Mouse (Mus musculus): Measurements from ENCODE around the gene Orai3. TPM values are rescaled to one million over a fixed set of nuclear protein-coding genes. Genes with fewer than 3 reads are reported as not detected.

The Orai3 gene
- polyA plus RNA-seq, 2 experiments: 3.9 to 6.9 TPM

GRCm38 (mm10) chr7:127808821-127809220 lies 39.2 kb downstream of the Orai3 start:
- DNase-seq (ENCODE audit: low read depth in 3 of 3, low spot score in 3 of 3) (no peak), ATAC-seq (ENCODE audit: insufficient read depth) (no peak)
- H3K27me3 ChIP-seq (ENCODE audit: control insufficient read depth, insufficient read depth, low read length): no peaks in the 10 kb centered on the region
- H3K4me2 ChIP-seq (ENCODE audit: low read depth): no peak overlapping the region
- 32% methylated on average over 5 of the region's 5 CpGs for WGBS (ENCODE audit: insufficient replicate concordance)
- no peaks in the 10 kb centered on the region for H3K9me3 ChIP-seq (ENCODE audit: control insufficient read depth, low read length)
- no peak overlapping the region for H3K9ac ChIP-seq (replicated peaks)
- H3K4me3 ChIP-seq (ENCODE audit: insufficient read depth in 1 of 2, low read depth in 2 of 2, low read length in 2 of 2): no peak overlapping the region
- TF ChIP-seq EP300 (IDR thresholded peaks at IDR 0.05; ENCODE audit: low read depth): no peak
- no peak for TF ChIP-seq CTCF (IDR thresholded peaks at IDR 0.05; ENCODE audit: low read depth)
- H3K36me3 ChIP-seq (replicated peaks; ENCODE audit: control insufficient read depth, insufficient read depth, low read depth): no peaks in the 10 kb centered on the region
- H3K27ac ChIP-seq: no peak overlapping the region; the same call in 1 of the 2 replicates
- H3K4me1 ChIP-seq (replicated peaks; ENCODE audit: control insufficient read depth in 2 of 2, insufficient read depth in 2 of 2, low read length in 1 of 2): peaks cover 29 to 44% of the 10 kb centered on the region in 2 experiments

- H3K27ac ChIP-seq: no peak overlapping the region
- no peaks in the 10 kb centered on the region for H3K27me3 ChIP-seq (ENCODE audit: control insufficient read depth, insufficient read depth, low read length)
- TF ChIP-seq CTCF (IDR thresholded peaks at IDR 0.05; ENCODE audit: low read depth) (no peak), EP300 (IDR thresholded peaks at IDR 0.05; ENCODE audit: low read depth) (no peak)
- no peak overlapping the region for H3K9ac ChIP-seq (replicated peaks)
- H3K4me1 ChIP-seq (replicated peaks; ENCODE audit: control insufficient read depth in 2 of 2, insufficient read depth in 2 of 2, low read length in 1 of 2): peaks cover 22 to 40% of the 10 kb centered on the region in 2 experiments
- DNase-seq (ENCODE audit: low read depth in 3 of 3, low spot score in 3 of 3): no peak
- ATAC-seq (ENCODE audit: insufficient read depth): no peak
- H3K9me3 ChIP-seq (ENCODE audit: control insufficient read depth, low read length): no peaks in the 10 kb centered on the region
- no peak overlapping the region for H3K4me3 ChIP-seq (ENCODE audit: insufficient read depth in 1 of 2, low read depth in 2 of 2, low read length in 2 of 2)
- H3K4me2 ChIP-seq (ENCODE audit: low read depth): no peak overlapping the region
- H3K36me3 ChIP-seq (replicated peaks; ENCODE audit: control insufficient read depth, insufficient read depth, low read depth): no peaks in the 10 kb centered on the region
- WGBS (ENCODE audit: insufficient replicate concordance): 85% methylated on average over 1 of the region's 1 CpGs
These were observed 40.2 kb downstream of the Orai3 start for GRCm38 (mm10) chr7:127809846-127810245.

GRCm38 (mm10) chr7:127810650-127811049 lies 41.0 kb downstream of the Orai3 start:
- Histone ChIP-seq H3K4me1 (replicated peaks; ENCODE audit: control insufficient read depth in 2 of 2, insufficient read depth in 2 of 2, low read length in 1 of 2) (peaks cover 14 to 37% of the 10 kb centered on the region in 2 experiments), H3K27ac (no peak overlapping the region)

GRCm38 (mm10) chr7:127811240-127811639 lies 41.6 kb downstream of the Orai3 start:
- DNase-seq (ENCODE audit: low read depth in 3 of 3, low spot score in 3 of 3) (no peak), ATAC-seq (ENCODE audit: insufficient read depth) (no peak)
- 65% methylated on average over 4 of the region's 4 CpGs for WGBS (ENCODE audit: insufficient replicate concordance)
- H3K27ac ChIP-seq: no peak overlapping the region
- H3K9ac ChIP-seq (replicated peaks): no peak overlapping the region
- TF ChIP-seq CTCF (IDR thresholded peaks at IDR 0.05; ENCODE audit: low read depth): no peak
- TF ChIP-seq EP300 (IDR thresholded peaks at IDR 0.05; ENCODE audit: low read depth): no peak
- H3K27me3 ChIP-seq (ENCODE audit: control insufficient read depth, insufficient read depth, low read length): no peaks in the 10 kb centered on the region
- peaks cover 12 to 34% of the 10 kb centered on the region in 2 experiments for H3K4me1 ChIP-seq (replicated peaks; ENCODE audit: control insufficient read depth in 2 of 2, insufficient read depth in 2 of 2, low read length in 1 of 2)
- H3K4me3 ChIP-seq (ENCODE audit: insufficient read depth in 1 of 2, low read depth in 2 of 2, low read length in 2 of 2): no peak overlapping the region
- H3K4me2 ChIP-seq (ENCODE audit: low read depth): no peak overlapping the region
- no peaks in the 10 kb centered on the region for H3K36me3 ChIP-seq (replicated peaks; ENCODE audit: control insufficient read depth, insufficient read depth, low read depth)
- no peaks in the 10 kb centered on the region for H3K9me3 ChIP-seq (ENCODE audit: control insufficient read depth, low read length)

More at GRCm38 (mm10) chr7:127810650-127811049, 41.0 kb downstream of the Orai3 start:
- Histone ChIP-seq H3K9me3 (ENCODE audit: control insufficient read depth, low read length) (no peaks in the 10 kb centered on the region), H3K27me3 (ENCODE audit: control insufficient read depth, insufficient read depth, low read length) (no peaks in the 10 kb centered on the region), H3K36me3 (replicated peaks; ENCODE audit: control insufficient read depth, insufficient read depth, low read depth) (no peaks in the 10 kb centered on the region), H3K9ac (replicated peaks) (no peak overlapping the region), H3K4me3 (ENCODE audit: insufficient read depth in 1 of 2, low read depth in 2 of 2, low read length in 2 of 2) (no peak overlapping the region), H3K4me2 (ENCODE audit: low read depth) (no peak overlapping the region)
- WGBS (ENCODE audit: insufficient replicate concordance): 83% methylated on average over 10 of the region's 10 CpGs
- DNase-seq (ENCODE audit: low read depth in 3 of 3, low spot score in 3 of 3): no peak
- ATAC-seq (ENCODE audit: insufficient read depth): no peak
- TF ChIP-seq CTCF (IDR thresholded peaks at IDR 0.05; ENCODE audit: low read depth): no peak
- no peak for TF ChIP-seq EP300 (IDR thresholded peaks at IDR 0.05; ENCODE audit: low read depth)

GRCm38 (mm10) chr7:127812292-127812691 lies 42.7 kb downstream of the Orai3 start:
- TF ChIP-seq CTCF (IDR thresholded peaks at IDR 0.05; ENCODE audit: low read depth) (no peak), EP300 (IDR thresholded peaks at IDR 0.05; ENCODE audit: low read depth) (no peak)
- no peak overlapping the region for H3K4me2 ChIP-seq (ENCODE audit: low read depth)
- H3K27ac ChIP-seq: no peak overlapping the region
- no peaks in the 10 kb centered on the region for H3K36me3 ChIP-seq (replicated peaks; ENCODE audit: control insufficient read depth, insufficient read depth, low read depth)
- H3K27me3 ChIP-seq (ENCODE audit: control insufficient read depth, insufficient read depth, low read length): no peaks in the 10 kb centered on the region
- H3K4me3 ChIP-seq (ENCODE audit: insufficient read depth in 1 of 2, low read depth in 2 of 2, low read length in 2 of 2): no peak overlapping the region
- H3K9ac ChIP-seq (replicated peaks): no peak overlapping the region
- no peak for DNase-seq (ENCODE audit: low read depth in 3 of 3, low spot score in 3 of 3)
- peaks cover 5 to 23% of the 10 kb centered on the region in 2 experiments for H3K4me1 ChIP-seq (replicated peaks; ENCODE audit: control insufficient read depth in 2 of 2, insufficient read depth in 2 of 2, low read length in 1 of 2)
- WGBS (ENCODE audit: insufficient replicate concordance): 65% methylated on average over 3 of the region's 3 CpGs
- no peak for ATAC-seq (ENCODE audit: insufficient read depth)
- H3K9me3 ChIP-seq (ENCODE audit: control insufficient read depth, low read length): no peaks in the 10 kb centered on the region
